Mouse (Mus musculus): ENCODE data around the gene Slc25a29. TPM values are rescaled to one million over a fixed set of nuclear protein-coding genes. Genes with fewer than 3 reads are reported as not detected.

The Slc25a29 gene
- total RNA-seq (2012; rRNA removed): 2.1 and 3.5 TPM in 2 replicates

DNA sequence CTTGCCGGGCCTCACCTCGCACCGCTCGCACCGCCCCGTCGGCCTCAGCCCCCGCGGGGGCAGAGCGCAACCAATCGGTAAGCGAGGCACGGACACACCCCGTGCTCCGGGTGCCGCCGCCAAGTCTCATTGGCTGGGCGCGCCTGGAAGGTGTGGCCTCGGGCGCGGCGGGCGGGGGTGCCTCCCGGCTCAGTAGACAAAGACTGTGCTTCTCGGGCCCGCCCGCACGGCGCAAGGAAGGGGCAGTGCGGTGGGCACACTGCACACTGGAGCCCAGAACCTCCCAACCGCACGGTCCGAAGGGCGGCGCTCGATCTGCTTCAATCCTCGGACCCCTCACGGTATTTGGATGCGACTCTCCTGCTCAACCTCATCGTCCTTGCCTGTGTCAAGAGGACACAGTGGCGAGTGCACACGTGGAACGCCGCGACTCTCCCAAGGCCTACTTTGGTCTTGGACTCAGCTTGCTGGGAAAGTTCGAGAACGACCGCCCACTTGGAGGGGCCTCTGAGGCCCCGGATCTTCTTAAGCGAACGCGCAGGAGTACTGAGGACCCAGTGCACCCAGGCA is at the start of gene Slc25a29, which contains the start of gene Slc25a47:
Slc25a29 (minus strand) TSS at position 44 of the 570 bp plus-strand sequence.
Slc25a47 (plus strand) TSS at position 207 of the 570 bp plus-strand sequence.
- no peaks in the 10 kb centered on the region for H3K9me3 ChIP-seq (ENCODE audit: control insufficient read depth, insufficient read depth, low read depth, low read length)
- peak within 1 kb of the TSS; percentile 70 to 73 for H3K4me3 ChIP-seq (ENCODE audit: insufficient read depth in 1 of 2, low read depth in 1 of 2, low read length in 2 of 2, poor library complexity in 1 of 2, severe bottlenecking in 1 of 2)
- TF ChIP-seq CHD2 (IDR thresholded peaks at IDR 0.05; ENCODE audit: low read depth, low read length): no peak
- TF ChIP-seq HCFC1 (IDR thresholded peaks at IDR 0.05; ENCODE audit: borderline replicate concordance, insufficient read depth, low read length): no peak; the same call in 1 of the 2 replicates
- no peak for TF ChIP-seq ZC3H11A (IDR thresholded peaks at IDR 0.05; ENCODE audit: borderline replicate concordance, low read depth, low read length)
- TF ChIP-seq ZNF384 (IDR thresholded peaks at IDR 0.05; ENCODE audit: low read depth, low read length): no peak
- peaks cover 2% of the 10 kb centered on the region; the same call in 1 of the 2 replicates for H3K36me3 ChIP-seq (ENCODE audit: control insufficient read depth, insufficient read depth, low read length, poor library complexity, severe bottlenecking)
- H3K4me1 ChIP-seq (ENCODE audit: control insufficient read depth in 2 of 2, insufficient read depth in 2 of 2, low read length in 2 of 2, poor library complexity in 1 of 2): peaks cover 0 to 3% of the 10 kb centered on the region in 2 experiments; a peak in 1 of 4 replicates
- no peak within 1 kb of the TSS for H3K27ac ChIP-seq (ENCODE audit: insufficient read depth, low read depth, low read length, poor library complexity, severe bottlenecking)
- in situ Hi-C loops (cut with MboI; ENCODE audit: low sequenced_read_pairs in 2 of 2, unreplicated experiment in 2 of 2): no loop called here
- H3K9ac ChIP-seq (ENCODE audit: insufficient read depth, low read depth, low read length, poor library complexity, severe bottlenecking): peak within 1 kb of the TSS; percentile 76
- peak; percentile 78 for DNase-seq (ENCODE audit: low read depth, low spot score)

DNA sequence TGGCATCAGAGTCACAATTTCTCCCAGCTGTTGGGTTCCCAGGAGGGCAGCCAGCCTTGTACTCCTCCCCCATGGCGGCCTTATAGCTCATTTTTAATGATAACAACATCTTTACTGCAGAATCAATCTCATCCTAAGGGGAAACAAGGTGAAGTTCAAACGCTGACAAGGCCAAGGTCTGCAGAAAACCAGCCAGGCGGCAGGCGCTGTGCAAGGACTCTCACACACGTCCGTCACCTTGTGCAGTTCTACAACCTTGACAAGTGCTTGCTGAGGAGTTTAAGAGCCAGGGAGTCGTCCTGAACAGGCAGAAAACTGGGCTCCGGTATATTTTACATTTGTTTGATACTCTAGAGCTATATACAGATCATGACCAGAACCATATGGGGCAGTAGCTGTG is 47.1 kb upstream of the Slc25a29 start:
- no peaks in the 10 kb centered on the region for H3K4me1 ChIP-seq (ENCODE audit: control insufficient read depth in 2 of 2, insufficient read depth in 2 of 2, low read length in 2 of 2, poor library complexity in 1 of 2)
- TF ChIP-seq HCFC1 (IDR thresholded peaks at IDR 0.05; ENCODE audit: borderline replicate concordance, insufficient read depth, low read length): no peak
- TF ChIP-seq CHD2 (IDR thresholded peaks at IDR 0.05; ENCODE audit: low read depth, low read length): no peak
- no peak for TF ChIP-seq ZNF384 (IDR thresholded peaks at IDR 0.05; ENCODE audit: low read depth, low read length)
- TF ChIP-seq ZC3H11A (IDR thresholded peaks at IDR 0.05; ENCODE audit: borderline replicate concordance, low read depth, low read length): no peak
- no peak for TF ChIP-seq MAFK (IDR thresholded peaks at IDR 0.05; ENCODE audit: insufficient read depth, low read depth, low read length)
- no peaks in the 10 kb centered on the region for H3K9me3 ChIP-seq (ENCODE audit: control insufficient read depth, insufficient read depth, low read depth, low read length)
- no peak overlapping the region for H3K9ac ChIP-seq (ENCODE audit: insufficient read depth, low read depth, low read length, poor library complexity, severe bottlenecking)
- no peak overlapping the region for H3K4me3 ChIP-seq (ENCODE audit: insufficient read depth in 1 of 2, low read depth in 1 of 2, low read length in 2 of 2, poor library complexity in 1 of 2, severe bottlenecking in 1 of 2)
- no peak for DNase-seq (ENCODE audit: low read depth, low spot score)
- in situ Hi-C loops (cut with MboI; ENCODE audit: low sequenced_read_pairs in 2 of 2, unreplicated experiment in 2 of 2): no loop called here
- peaks cover 45% of the 10 kb centered on the region for H3K36me3 ChIP-seq (ENCODE audit: control insufficient read depth, insufficient read depth, low read length, poor library complexity, severe bottlenecking)
- H3K27ac ChIP-seq (ENCODE audit: insufficient read depth, low read depth, low read length, poor library complexity, severe bottlenecking): no peak overlapping the region

DNA sequence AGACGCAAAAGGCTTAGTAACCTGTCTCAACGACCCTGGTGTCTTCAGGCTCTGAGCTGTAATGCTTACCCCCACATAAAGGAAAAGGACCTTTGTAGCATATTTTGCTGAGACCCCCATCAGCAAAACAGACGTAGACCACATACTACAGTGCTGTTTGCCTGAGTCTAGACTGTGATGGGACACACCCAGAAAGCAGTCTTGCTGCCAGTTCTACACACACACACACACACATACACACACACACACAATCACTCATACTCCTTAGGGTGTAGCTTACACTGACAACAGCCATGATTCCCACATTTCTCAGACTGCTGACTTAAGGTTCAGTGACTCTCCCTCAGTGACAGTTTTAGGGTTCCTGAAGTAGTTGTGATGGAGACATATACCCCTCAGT is 45.5 kb upstream of the Slc25a29 start:
- no peak for DNase-seq (ENCODE audit: low read depth, low spot score)
- no peak overlapping the region for H3K4me3 ChIP-seq (ENCODE audit: insufficient read depth in 1 of 2, low read depth in 1 of 2, low read length in 2 of 2, poor library complexity in 1 of 2, severe bottlenecking in 1 of 2)
- H3K9me3 ChIP-seq (ENCODE audit: control insufficient read depth, insufficient read depth, low read depth, low read length): no peaks in the 10 kb centered on the region
- H3K27ac ChIP-seq (ENCODE audit: insufficient read depth, low read depth, low read length, poor library complexity, severe bottlenecking): no peak overlapping the region
- peaks cover 35% of the 10 kb centered on the region for H3K36me3 ChIP-seq (ENCODE audit: control insufficient read depth, insufficient read depth, low read length, poor library complexity, severe bottlenecking)
- H3K4me1 ChIP-seq (ENCODE audit: control insufficient read depth in 2 of 2, insufficient read depth in 2 of 2, low read length in 2 of 2, poor library complexity in 1 of 2): no peaks in the 10 kb centered on the region
- in situ Hi-C loops (cut with MboI; ENCODE audit: low sequenced_read_pairs in 2 of 2, unreplicated experiment in 2 of 2): no loop called here
- H3K9ac ChIP-seq (ENCODE audit: insufficient read depth, low read depth, low read length, poor library complexity, severe bottlenecking): no peak overlapping the region
- no peak for TF ChIP-seq ZNF384 (IDR thresholded peaks at IDR 0.05; ENCODE audit: low read depth, low read length)
- no peak for TF ChIP-seq MAFK (IDR thresholded peaks at IDR 0.05; ENCODE audit: insufficient read depth, low read depth, low read length)
- no peak for TF ChIP-seq CHD2 (IDR thresholded peaks at IDR 0.05; ENCODE audit: low read depth, low read length)
- no peak for TF ChIP-seq ZC3H11A (IDR thresholded peaks at IDR 0.05; ENCODE audit: borderline replicate concordance, low read depth, low read length)
- TF ChIP-seq HCFC1 (IDR thresholded peaks at IDR 0.05; ENCODE audit: borderline replicate concordance, insufficient read depth, low read length): no peak

DNA sequence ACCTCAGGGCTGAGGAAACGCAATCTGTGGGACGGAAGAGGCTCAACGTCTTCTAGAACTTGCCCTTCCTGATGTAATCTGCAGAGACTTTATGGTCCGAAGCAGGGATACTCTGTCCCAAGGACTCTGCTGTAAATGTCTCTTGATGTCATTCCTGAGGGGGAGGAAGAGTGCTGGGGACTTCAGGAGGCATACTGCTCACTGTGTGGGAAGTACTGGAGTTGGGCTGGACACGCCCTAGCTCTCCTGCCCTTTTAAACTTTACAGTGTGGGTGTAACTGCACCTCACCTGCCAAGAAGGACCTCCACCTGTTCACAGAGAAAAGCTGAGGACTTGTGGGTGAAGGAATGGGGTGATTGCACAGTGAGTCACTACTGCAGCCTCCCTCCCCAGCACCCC is 44.9 kb upstream of the Slc25a29 start:
- in situ Hi-C loops (cut with MboI; ENCODE audit: low sequenced_read_pairs in 2 of 2, unreplicated experiment in 2 of 2): no loop called here
- Histone ChIP-seq H3K9ac (ENCODE audit: insufficient read depth, low read depth, low read length, poor library complexity, severe bottlenecking) (no peak overlapping the region), H3K27ac (ENCODE audit: insufficient read depth, low read depth, low read length, poor library complexity, severe bottlenecking) (no peak overlapping the region), H3K36me3 (ENCODE audit: control insufficient read depth, insufficient read depth, low read length, poor library complexity, severe bottlenecking) (peaks cover 35% of the 10 kb centered on the region), H3K9me3 (ENCODE audit: control insufficient read depth, insufficient read depth, low read depth, low read length) (no peaks in the 10 kb centered on the region), H3K4me3 (ENCODE audit: insufficient read depth in 1 of 2, low read depth in 1 of 2, low read length in 2 of 2, poor library complexity in 1 of 2, severe bottlenecking in 1 of 2) (no peak overlapping the region), H3K4me1 (ENCODE audit: control insufficient read depth in 2 of 2, insufficient read depth in 2 of 2, low read length in 2 of 2, poor library complexity in 1 of 2) (no peaks in the 10 kb centered on the region)
- DNase-seq (ENCODE audit: low read depth, low spot score): no peak
- TF ChIP-seq ZNF384 (IDR thresholded peaks at IDR 0.05; ENCODE audit: low read depth, low read length) (no peak), MAFK (IDR thresholded peaks at IDR 0.05; ENCODE audit: insufficient read depth, low read depth, low read length) (no peak), ZC3H11A (IDR thresholded peaks at IDR 0.05; ENCODE audit: borderline replicate concordance, low read depth, low read length) (no peak), HCFC1 (IDR thresholded peaks at IDR 0.05; ENCODE audit: borderline replicate concordance, insufficient read depth, low read length) (no peak), CHD2 (IDR thresholded peaks at IDR 0.05; ENCODE audit: low read depth, low read length) (no peak)

All from ES-E14 (cell line).